Mouse (Mus musculus): ENCODE results near the gene Capn1. TPM values are rescaled to one million over a fixed set of nuclear protein-coding genes. Genes with fewer than 3 reads are reported as not detected.

Gene Capn1
- total and polyA plus RNA-seq, 3 experiments, result 42.5 to 75.2 TPM; not detected in 1

DNA sequence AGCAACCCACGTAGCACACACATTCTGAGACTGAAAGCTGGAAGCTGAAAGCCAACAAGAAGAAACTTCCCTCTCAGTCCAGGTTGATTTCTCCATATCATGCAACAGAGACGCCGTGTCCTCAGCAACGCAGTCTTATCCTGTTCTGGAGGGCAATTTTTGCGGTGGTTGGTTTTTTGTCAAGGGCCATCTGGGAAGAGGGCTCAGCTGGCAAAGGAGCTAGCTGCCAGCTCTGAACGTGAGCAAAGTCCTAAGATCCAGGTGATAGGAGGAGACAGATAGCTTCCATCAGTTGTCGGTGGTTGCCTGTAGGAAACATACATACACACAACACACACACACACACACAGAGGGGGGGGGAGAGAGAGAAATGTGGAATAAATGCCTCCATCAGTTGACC is 22.6 kb upstream of the Capn1 start:
- DNase-seq (ENCODE audit: low read depth, low spot score), result no peak
- H3K27ac ChIP-seq (ENCODE audit: control insufficient read depth, low read depth, low read length), result no peak overlapping the region
- H3K9me3 ChIP-seq (replicated peaks; ENCODE audit: insufficient read depth, low read length), result no peaks in the 10 kb centered on the region
- peaks cover 0 to 3% of the 10 kb centered on the region in 2 experiments; a peak in 2 of 4 replicates for H3K36me3 ChIP-seq (ENCODE audit: control insufficient read depth in 1 of 2, insufficient read depth in 2 of 2, low read length in 2 of 2)
- H3K4me3 ChIP-seq (ENCODE audit: control insufficient read depth in 1 of 2, insufficient read depth in 1 of 2, low read depth in 2 of 2, low read length in 2 of 2), result no peak overlapping the region
- H3K79me2 ChIP-seq (ENCODE audit: control insufficient read depth, insufficient read depth, low read length, poor library complexity), result no peaks in the 10 kb centered on the region
- H3K27me3 ChIP-seq (ENCODE audit: control insufficient read depth in 1 of 2, insufficient read depth in 2 of 2, low read length in 2 of 2), result no peaks in the 10 kb centered on the region; a peak in 1 of 4 replicates
- H3K9ac ChIP-seq (ENCODE audit: control insufficient read depth, low read depth, low read length, poor library complexity, severe bottlenecking), result no peak overlapping the region
- TF ChIP-seq ZKSCAN1 (IDR thresholded peaks at IDR 0.05; ENCODE audit: low read depth, low read length), result no peak
- TF ChIP-seq CHD1 (IDR thresholded peaks at IDR 0.05; ENCODE audit: low read depth, low read length), result no peak
- no peak for TF ChIP-seq POLR2AphosphoS5 (IDR thresholded peaks at IDR 0.05; ENCODE audit: borderline replicate concordance, low read depth, low read length)
- TF ChIP-seq POLR2AphosphoS2 (IDR thresholded peaks at IDR 0.05; ENCODE audit: low read length), result no peak
- no peak for TF ChIP-seq MXI1 (IDR thresholded peaks at IDR 0.05; ENCODE audit: low read depth, low read length)
- TF ChIP-seq EP300 (IDR thresholded peaks at IDR 0.05; ENCODE audit: low read depth in 1 of 2, low read length in 2 of 2), result no peak
- no peak for TF ChIP-seq GABPA (IDR thresholded peaks at IDR 0.05; ENCODE audit: low read depth, low read length)
- no peak for TF ChIP-seq NELFE (IDR thresholded peaks at IDR 0.05; ENCODE audit: low read depth, low read length)
- no peak for TF ChIP-seq RAD21 (IDR thresholded peaks at IDR 0.05; ENCODE audit: low read depth, low read length)
- no peak for TF ChIP-seq JUND (IDR thresholded peaks at IDR 0.05; ENCODE audit: low read depth, low read length)
- TF ChIP-seq MYC (IDR thresholded peaks at IDR 0.05; ENCODE audit: low read depth, low read length), result no peak
- no peak for TF ChIP-seq TAL1 (IDR thresholded peaks at IDR 0.05; ENCODE audit: low read length)
- TF ChIP-seq E2F4 (IDR thresholded peaks at IDR 0.05; ENCODE audit: borderline replicate concordance, low read depth, low read length), result no peak
- no peak for TF ChIP-seq TBP (IDR thresholded peaks at IDR 0.05; ENCODE audit: low read depth, low read length)
- no peak for TF ChIP-seq MYB (IDR thresholded peaks at IDR 0.05; ENCODE audit: low read depth, low read length)
- no peak for TF ChIP-seq ZMIZ1 (IDR thresholded peaks at IDR 0.05; ENCODE audit: low read depth, low read length)
- TF ChIP-seq HCFC1 (IDR thresholded peaks at IDR 0.05; ENCODE audit: low read depth, low read length), result no peak
- no peak for TF ChIP-seq MAFK (IDR thresholded peaks at IDR 0.05; ENCODE audit: borderline replicate concordance, low read depth, low read length)
- peaks cover 0 to 3% of the 10 kb centered on the region in 2 experiments; a peak in 2 of 4 replicates for H3K4me1 ChIP-seq (ENCODE audit: control insufficient read depth in 1 of 2, insufficient read depth in 2 of 2, low read length in 2 of 2)

DNA sequence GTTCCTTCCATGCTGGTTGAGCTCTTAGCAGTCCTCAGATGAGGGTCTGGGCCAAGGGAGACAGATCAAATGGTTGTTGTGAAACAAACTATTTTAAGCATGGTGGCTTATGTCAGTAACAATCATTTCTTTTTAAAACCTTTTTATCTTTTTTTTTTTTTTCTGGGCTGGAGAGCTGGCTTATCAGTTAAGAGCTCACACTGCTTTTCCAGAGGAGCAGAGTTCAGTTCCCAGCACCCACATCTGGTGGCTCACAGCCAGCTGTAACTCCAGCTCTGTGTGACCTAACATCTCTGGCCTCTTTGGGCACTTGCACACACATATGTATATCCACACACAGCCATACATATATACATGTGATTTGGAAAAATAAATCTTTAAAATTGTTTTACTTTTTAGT is 22.0 kb upstream of the Capn1 start:
- Histone ChIP-seq H3K4me1 (ENCODE audit: control insufficient read depth in 1 of 2, insufficient read depth in 2 of 2, low read length in 2 of 2) (peaks cover 0 to 3% of the 10 kb centered on the region in 2 experiments; a peak in 2 of 4 replicates), H3K27ac (ENCODE audit: control insufficient read depth, low read depth, low read length) (no peak overlapping the region), H3K4me3 (ENCODE audit: control insufficient read depth in 1 of 2, insufficient read depth in 1 of 2, low read depth in 2 of 2, low read length in 2 of 2) (no peak overlapping the region), H3K79me2 (ENCODE audit: control insufficient read depth, insufficient read depth, low read length, poor library complexity) (no peaks in the 10 kb centered on the region), H3K27me3 (ENCODE audit: control insufficient read depth in 1 of 2, insufficient read depth in 2 of 2, low read length in 2 of 2) (no peaks in the 10 kb centered on the region; a peak in 1 of 4 replicates), H3K9me3 (replicated peaks; ENCODE audit: insufficient read depth, low read length) (no peaks in the 10 kb centered on the region), H3K9ac (ENCODE audit: control insufficient read depth, low read depth, low read length, poor library complexity, severe bottlenecking) (no peak overlapping the region), H3K36me3 (ENCODE audit: control insufficient read depth in 1 of 2, insufficient read depth in 2 of 2, low read length in 2 of 2) (peaks cover 0 to 3% of the 10 kb centered on the region in 2 experiments; a peak in 2 of 4 replicates)
- DNase-seq (ENCODE audit: low read depth, low spot score), result peak; percentile 38
- TF ChIP-seq ZMIZ1 (IDR thresholded peaks at IDR 0.05; ENCODE audit: low read depth, low read length), result no peak
- no peak for TF ChIP-seq TAL1 (IDR thresholded peaks at IDR 0.05; ENCODE audit: low read length)
- no peak for TF ChIP-seq ZC3H11A (IDR thresholded peaks at IDR 0.05; ENCODE audit: low read depth, low read length)
- no peak for TF ChIP-seq BHLHE40 (IDR thresholded peaks at IDR 0.05; ENCODE audit: borderline replicate concordance, low read depth, low read length)
- TF ChIP-seq RCOR1 (IDR thresholded peaks at IDR 0.05; ENCODE audit: low read depth, low read length), result peak; percentile 49; the same call in 1 of the 2 replicates
- TF ChIP-seq MAFK (IDR thresholded peaks at IDR 0.05; ENCODE audit: borderline replicate concordance, low read depth, low read length), result no peak
- peak; percentile 76 for TF ChIP-seq ZNF384 (IDR thresholded peaks at IDR 0.05; ENCODE audit: low read depth, low read length)
- TF ChIP-seq GATA1 (IDR thresholded peaks at IDR 0.05; ENCODE audit: low read depth, low read length), result peak; percentile 42
- TF ChIP-seq USF1 (IDR thresholded peaks at IDR 0.05; ENCODE audit: low read depth, low read length), result no peak
- peak in 1 of 2 experiments; percentile 10; a peak in 1 of 4 replicates for TF ChIP-seq EP300 (IDR thresholded peaks at IDR 0.05; ENCODE audit: low read depth in 1 of 2, low read length in 2 of 2)

All from MEL (cell line).